Mouse (Mus musculus) liver, embryonic 12.5 days (tissue): ENCODE data around the gene Ifna2. TPM values are rescaled to one million over a fixed set of nuclear protein-coding genes. Genes with fewer than 3 reads are reported as not detected.
A peak's percentile ranks its signal among the peaks of the same experiment; 100 is the strongest.

Experiments
- ATAC-seq: fragments of 200-750 bp; cut with Nextera tagmentation; 2 replicates; pipeline ENCODE4 v1.8.0; 2017; ENCODE audit warnings: moderate number of reproducible peaks, mild to moderate bottlenecking, moderate library complexity
- H3K27ac ChIP-seq: fragments of 300-500 bp; sonication (generic); 2 replicates; pipeline ENCODE4 v1.5.1; 2016; ENCODE audit warnings: mild to moderate bottlenecking
- H3K27me3 ChIP-seq: fragments of 300-500 bp; sonication (generic); replicated peaks from 2 replicates; pipeline ENCODE4 v1.6.1; 2016; ENCODE audit warnings: mild to moderate bottlenecking, moderate library complexity
- H3K36me3 ChIP-seq: fragments of 300-500 bp; sonication (generic); 2 replicates; pipeline ENCODE4 v1.6.1; 2016; ENCODE audit warnings: mild to moderate bottlenecking, moderate library complexity
- H3K4me1 ChIP-seq: fragments of 300-500 bp; sonication (generic); 2 replicates; pipeline ENCODE4 v1.6.1; 2016
- H3K4me2 ChIP-seq: fragments of 300-500 bp; sonication (generic); 2 replicates; pipeline ENCODE4 v1.6.1; 2016; ENCODE audit warnings: mild to moderate bottlenecking, moderate library complexity
- H3K4me3 ChIP-seq: fragments of 300-500 bp; sonication (generic); 2 replicates; pipeline ENCODE4 v1.5.1; 2016; ENCODE audit warnings: mild to moderate bottlenecking, moderate library complexity
- H3K9ac ChIP-seq: fragments of 300-500 bp; sonication (generic); 2 replicates; pipeline ENCODE4 v1.6.1; 2016; ENCODE audit warnings: mild to moderate bottlenecking, moderate library complexity
- H3K9me3 ChIP-seq: fragments of 300-500 bp; sonication (generic); replicated peaks from 2 replicates; pipeline ENCODE4 v1.6.1; 2016; ENCODE audit warnings: mild to moderate bottlenecking, moderate library complexity
- WGBS: fragments of 180-500 bp; shearing (Covaris S2); methylation state at CpG from one replicate; pipeline ENCODE4 v1.1.7; 2016; ENCODE audit not compliant: insufficient replicate concordance; 5-methylcytosine and 5-hydroxymethylcytosine counted together
- polyA plus RNA-seq: library from polyadenylated mRNA; unstranded; fragments of >200 nt; fragmentation: Nextera tagmentation; extraction: Ambion mirVana; gene quantifications from 2 replicates; pipeline ENCODE4 v1.2.1, GENCODE M21; 2016

Gene Ifna2
- polyA plus RNA-seq, 1 experiment from 2014 or later, result not detected

- H3K36me3 ChIP-seq, result no peaks in the 10 kb centered on the region
- ATAC-seq, result no peak
- H3K4me3 ChIP-seq, result no peak overlapping the region
- H3K4me2 ChIP-seq, result no peak overlapping the region
- H3K9me3 ChIP-seq, result no peaks in the 10 kb centered on the region
- H3K4me1 ChIP-seq, result no peaks in the 10 kb centered on the region
- H3K27ac ChIP-seq, result no peak overlapping the region
- 23% methylated on average over 2 of the region's 2 CpGs for WGBS
- H3K27me3 ChIP-seq, result no peaks in the 10 kb centered on the region
- H3K9ac ChIP-seq, result no peak overlapping the region
Measured at GRCm38 (mm10) chr4:88642526-88642925, 41.2 kb downstream of the Ifna2 start.

- Histone ChIP-seq H3K27me3 (no peaks in the 10 kb centered on the region), H3K4me2 (peak overlapping the region; percentile 54), H3K36me3 (no peaks in the 10 kb centered on the region), H3K27ac (no peak overlapping the region), H3K4me1 (no peaks in the 10 kb centered on the region), H3K4me3 (peak overlapping the region; percentile 37), H3K9me3 (no peaks in the 10 kb centered on the region), H3K9ac (no peak overlapping the region)
- ATAC-seq, result peak; percentile 84
- WGBS, result 25% methylated on average over 11 of the region's 11 CpGs
Measured at GRCm38 (mm10) chr4:88641077-88641831, 42.5 kb downstream of the Ifna2 start.

- Histone ChIP-seq H3K27ac (no peak overlapping the region), H3K36me3 (no peaks in the 10 kb centered on the region), H3K4me3 (peak overlapping the region; percentile 37), H3K9ac (no peak overlapping the region), H3K27me3 (no peaks in the 10 kb centered on the region), H3K4me1 (no peaks in the 10 kb centered on the region), H3K4me2 (peak overlapping the region; percentile 54), H3K9me3 (no peaks in the 10 kb centered on the region)
- no peak for ATAC-seq
- 58% methylated on average over 8 of the region's 8 CpGs for WGBS
Measured at GRCm38 (mm10) chr4:88640704-88641076, 43.0 kb downstream of the Ifna2 start.

- H3K4me1 ChIP-seq, result no peaks in the 10 kb centered on the region
- no peak within 1 kb of the TSS for H3K4me2 ChIP-seq
- WGBS, result 77% methylated on average over 4 of the region's 4 CpGs
- ATAC-seq, result no peak
- H3K4me3 ChIP-seq, result no peak within 1 kb of the TSS
- no peaks in the 10 kb centered on the region for H3K36me3 ChIP-seq
- H3K27ac ChIP-seq, result no peak within 1 kb of the TSS
- no peaks in the 10 kb centered on the region for H3K9me3 ChIP-seq
- no peaks in the 10 kb centered on the region for H3K27me3 ChIP-seq
- H3K9ac ChIP-seq, result no peak within 1 kb of the TSS
Measured at GRCm38 (mm10) chr4:88634311-88634710, 49.4 kb downstream of the Ifna2 start, which contains the start of gene C87499. Gene C87499 (minus strand): TSS chr4:88634411.

Other genes starting within 250 kb of the Ifna2 start
- 4.8 and 5.5 TPM in 2 replicates for gene Hacd4, start 245.0 kb downstream of the Ifna2 start, polyA plus RNA-seq
- gene Ifnb1, start 161.1 kb downstream of the Ifna2 start, polyA plus RNA-seq, result not detected in 2 replicates
- not detected in 2 replicates for gene Ifna15, start 125.7 kb downstream of the Ifna2 start, polyA plus RNA-seq
- gene Ifna14, start 112.1 kb downstream of the Ifna2 start, polyA plus RNA-seq, result not detected in 2 replicates
- gene Ifna9, start 91.5 kb downstream of the Ifna2 start, polyA plus RNA-seq, result not detected in 2 replicates
- gene Ifna12, start 80.5 kb downstream of the Ifna2 start, polyA plus RNA-seq, result not detected in 2 replicates
- gene C87499, start 49.5 kb downstream of the Ifna2 start, polyA plus RNA-seq, result not detected in 2 replicates
- gene Ifna13, start 39.5 kb downstream of the Ifna2 start, polyA plus RNA-seq, result not detected in 2 replicates
- not detected in 2 replicates for gene Ifna16, start 7.0 kb downstream of the Ifna2 start, polyA plus RNA-seq
- not detected in 2 replicates for gene Ifnab, start 7.4 kb upstream of the Ifna2 start, polyA plus RNA-seq
- gene Gm26566, start 37.9 kb upstream of the Ifna2 start, polyA plus RNA-seq, result 0.29 and 0.43 TPM in 2 replicates
- gene Klhl9, start 38.6 kb upstream of the Ifna2 start, polyA plus RNA-seq, result 38.0 and 38.7 TPM in 2 replicates
- not detected in 2 replicates for gene Gm13271, start 71.0 kb upstream of the Ifna2 start, polyA plus RNA-seq
- gene Gm13283, start 76.2 kb upstream of the Ifna2 start, polyA plus RNA-seq, result not detected in 2 replicates
- not detected in 2 replicates for gene Gm13290, start 89.9 kb upstream of the Ifna2 start, polyA plus RNA-seq
- not detected in 2 replicates for gene Gm13289, start 93.0 kb upstream of the Ifna2 start, polyA plus RNA-seq
- gene Gm13272, start 95.9 kb upstream of the Ifna2 start, polyA plus RNA-seq, result not detected in 2 replicates
- gene Ifnz, start 98.2 kb upstream of the Ifna2 start, polyA plus RNA-seq, result not detected in 2 replicates
- not detected in 2 replicates for gene Gm13276, start 101.8 kb upstream of the Ifna2 start, polyA plus RNA-seq
- not detected in 2 replicates for gene Gm13277, start 104.7 kb upstream of the Ifna2 start, polyA plus RNA-seq
- not detected in 2 replicates for gene Gm13278, start 107.6 kb upstream of the Ifna2 start, polyA plus RNA-seq
- not detected in 2 replicates for gene Gm13275, start 110.6 kb upstream of the Ifna2 start, polyA plus RNA-seq
- gene Gm13279, start 113.5 kb upstream of the Ifna2 start, polyA plus RNA-seq, result not detected in 2 replicates
- 0.13 and 0.22 TPM in 2 replicates for gene Gm13285, start 115.8 kb upstream of the Ifna2 start, polyA plus RNA-seq
- gene Gm13287, start 119.3 kb upstream of the Ifna2 start, polyA plus RNA-seq, result not detected in 2 replicates
- not detected in 2 replicates for gene Gm13288, start 121.6 kb upstream of the Ifna2 start, polyA plus RNA-seq
- gene Ifna7, start 132.3 kb upstream of the Ifna2 start, polyA plus RNA-seq, result not detected in 2 replicates
- gene Ifna11, start 136.0 kb upstream of the Ifna2 start, polyA plus RNA-seq, result not detected in 2 replicates
- gene Ifna6, start 143.5 kb upstream of the Ifna2 start, polyA plus RNA-seq, result not detected in 2 replicates
- gene Ifna5, start 151.6 kb upstream of the Ifna2 start, polyA plus RNA-seq, result not detected in 2 replicates
- gene Ifna4, start 157.9 kb upstream of the Ifna2 start, polyA plus RNA-seq, result not detected in 2 replicates
- not detected in 2 replicates for gene Ifna1, start 166.2 kb upstream of the Ifna2 start, polyA plus RNA-seq
- not detected in 2 replicates for gene Ifne, start 196.3 kb upstream of the Ifna2 start, polyA plus RNA-seq